Mouse (Mus musculus) bone marrow macrophage, adult 2 months (primary cell): Measurements from ENCODE around the gene Psma7.

Source experiments
- CTCF ChIP-seq: IDR thresholded peaks from 2 replicates; pipeline ENCODE4 v1.5.1; 2012; ENCODE audit warnings: low read depth, mild to moderate bottlenecking, low read length, moderate library complexity
- POLR2A ChIP-seq: IDR thresholded peaks from 2 replicates; pipeline ENCODE4 v1.6.1; 2012; ENCODE audit warnings: mild to moderate bottlenecking, low read depth, low read length, borderline replicate concordance

DNA sequence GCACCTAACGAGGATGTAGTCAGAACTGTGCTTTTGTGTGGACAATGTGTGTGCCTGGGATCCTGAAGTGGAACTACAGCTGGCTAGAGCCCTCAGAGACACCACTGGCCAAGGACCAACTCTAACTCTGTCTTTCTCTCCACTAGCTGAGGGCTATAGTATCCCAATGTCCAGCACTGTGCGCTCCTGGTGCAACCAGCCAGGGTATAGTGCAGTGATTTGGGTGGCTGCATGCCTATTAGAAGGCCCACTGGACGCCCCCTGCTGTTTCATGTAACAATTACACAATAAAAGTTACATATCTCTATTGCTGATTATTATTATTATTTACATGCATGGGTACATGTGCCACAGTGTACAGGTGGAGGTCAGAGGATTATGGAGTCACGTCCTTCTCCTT lies 3.0 kb upstream of the Psma7 start:
- peak; percentile 45 for TF ChIP-seq CTCF
- no peak for TF ChIP-seq POLR2A
